Mouse (Mus musculus): ENCODE measurements around the gene Frmd5.

The Frmd5 gene

DNA sequence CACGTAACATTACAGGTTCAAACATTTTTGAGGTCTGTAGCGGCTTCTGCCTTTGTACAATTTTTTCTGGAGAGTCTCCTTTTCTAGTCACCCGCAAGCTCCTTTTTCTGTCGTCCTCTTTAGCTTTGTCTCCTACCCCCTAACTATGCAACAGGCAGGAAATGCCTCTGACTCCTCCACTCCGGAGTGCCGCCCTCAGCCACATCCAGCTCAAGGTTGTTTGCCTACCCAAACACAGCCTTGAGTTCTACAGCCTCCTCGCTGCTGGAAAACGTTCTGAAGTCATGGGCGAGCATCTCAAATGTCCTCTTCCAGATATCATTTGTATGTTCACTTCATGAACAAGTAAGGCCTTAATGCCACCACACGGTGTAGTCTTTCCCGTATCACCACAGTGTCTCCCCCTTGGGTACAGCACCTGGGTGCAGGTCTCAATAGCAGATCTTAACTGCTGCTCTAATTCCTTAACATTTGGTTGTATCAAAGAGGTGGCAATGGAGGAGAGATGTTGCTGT lies 45.5 kb downstream of the Frmd5 start:
- no peak for DNase-seq (ENCODE audit: low read depth)

DNA sequence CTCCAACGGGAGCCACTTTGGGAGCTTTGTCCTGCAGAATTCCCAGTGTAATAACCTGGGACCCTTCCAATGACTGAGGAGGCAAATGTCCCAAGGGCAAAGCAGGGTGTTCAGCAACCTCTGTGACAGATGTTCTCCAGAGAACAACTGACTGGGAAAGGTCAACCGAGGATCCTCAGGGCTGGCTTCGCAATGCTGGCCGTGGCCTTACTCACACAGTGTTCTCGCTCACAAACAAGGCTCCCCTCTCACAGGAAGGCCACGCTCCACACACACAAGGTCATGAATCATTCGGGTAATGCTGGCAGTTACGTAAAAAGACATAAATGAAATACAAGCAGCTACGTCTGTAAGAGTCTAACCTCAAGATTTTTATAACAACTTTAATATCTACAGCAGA lies 46.2 kb downstream of the Frmd5 start:
- DNase-seq (ENCODE audit: low read depth) = no peak

DNA sequence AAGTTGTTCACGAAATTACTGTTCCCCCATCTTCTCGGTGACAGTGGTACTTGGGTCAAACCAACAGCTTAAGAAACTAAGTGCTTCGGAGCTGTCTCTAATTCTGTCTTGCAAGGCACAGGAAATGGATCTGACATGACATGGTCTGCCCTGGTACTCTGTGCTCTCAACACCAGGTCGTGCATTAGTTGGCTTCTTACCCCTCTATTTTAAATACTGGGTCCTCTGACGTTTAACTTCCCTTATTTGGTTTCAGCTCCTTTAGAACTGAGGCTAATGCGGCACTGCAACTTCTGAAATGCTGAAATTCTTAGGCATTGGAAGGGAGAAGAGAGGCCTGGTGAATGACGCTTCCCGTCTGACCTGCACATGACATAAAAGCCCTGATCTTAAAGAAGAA lies 48.6 kb downstream of the Frmd5 start:
- no peak for DNase-seq (ENCODE audit: low read depth)

DNA sequence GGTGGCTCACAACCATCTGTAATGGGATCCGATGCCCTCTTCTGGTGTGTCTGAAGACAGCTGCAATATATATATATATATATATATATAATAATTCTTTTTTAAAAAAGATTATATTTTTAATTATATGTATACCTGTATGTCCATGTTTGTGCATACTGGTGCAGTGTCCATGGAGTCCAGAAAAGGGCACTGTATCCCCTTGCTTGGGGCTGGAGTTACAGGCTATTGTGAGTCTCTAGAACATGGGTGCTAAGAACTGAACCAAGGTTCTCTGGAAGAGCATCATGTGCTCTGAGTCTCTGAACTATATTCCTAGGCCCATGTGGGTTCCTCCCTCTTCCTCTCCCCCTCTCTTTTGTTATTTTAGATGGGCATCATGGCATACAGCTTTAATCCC lies 50.6 kb downstream of the Frmd5 start:
- DNase-seq (ENCODE audit: low read depth) = peak; percentile 3

DNA sequence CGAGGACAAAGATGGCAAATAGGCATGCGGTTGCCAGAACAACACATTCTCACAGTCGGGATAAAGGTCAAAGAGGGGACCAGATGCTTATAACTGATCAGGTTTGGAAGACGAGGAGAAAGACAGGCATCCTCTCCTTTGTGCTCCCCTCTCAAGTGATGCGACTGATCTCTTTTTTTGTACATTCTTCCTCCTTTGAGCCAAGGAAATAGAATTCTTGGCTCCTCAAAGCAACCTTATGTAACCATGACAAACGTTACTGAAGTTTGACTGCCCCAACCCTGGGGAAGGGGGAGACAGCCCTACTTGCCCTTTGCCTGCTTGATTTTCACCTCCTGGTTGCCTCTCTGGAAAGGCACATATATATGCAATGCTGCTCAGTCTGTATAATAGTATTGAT lies 51.8 kb downstream of the Frmd5 start:
- DNase-seq (ENCODE audit: low read depth) = no peak

DNA sequence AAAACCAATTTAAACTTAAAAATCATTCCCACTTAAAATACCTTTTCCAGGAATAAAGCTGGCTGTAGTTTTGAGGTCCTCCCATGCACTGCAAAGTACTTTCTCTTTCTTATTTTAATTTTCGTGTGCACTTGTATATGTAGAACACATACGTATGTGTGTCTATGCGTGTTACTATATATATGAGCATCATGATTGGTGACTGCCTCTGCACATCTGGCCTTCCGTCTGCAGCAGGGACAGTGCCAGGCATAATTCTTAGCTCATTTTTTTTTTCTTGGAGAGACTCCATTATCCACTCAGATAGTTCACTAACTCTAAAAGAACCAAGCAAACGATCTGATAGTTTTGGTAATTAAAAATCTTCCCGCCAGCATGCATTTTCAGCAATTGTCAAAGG lies 56.8 kb downstream of the Frmd5 start:
- DNase-seq (ENCODE audit: low read depth) = no peak

DNA sequence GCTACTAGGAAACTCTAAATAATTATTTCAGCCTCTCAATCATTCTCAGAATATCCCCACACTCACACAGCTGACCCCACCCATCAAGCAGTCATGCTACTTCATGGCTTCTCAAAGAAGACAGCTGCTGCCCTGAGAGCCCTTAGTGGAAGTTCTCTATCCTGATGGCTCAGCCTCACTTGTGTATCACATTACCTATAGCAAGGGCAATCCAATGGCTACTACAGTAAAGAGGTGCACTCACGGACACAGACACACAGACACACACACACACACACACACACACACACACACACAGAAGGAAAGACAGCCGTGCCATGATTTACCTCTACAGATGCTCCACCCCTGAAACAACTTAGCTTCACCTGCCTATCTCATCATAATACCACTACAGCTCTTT lies 65.7 kb downstream of the Frmd5 start:
- DNase-seq (ENCODE audit: low read depth) = no peak

DNA sequence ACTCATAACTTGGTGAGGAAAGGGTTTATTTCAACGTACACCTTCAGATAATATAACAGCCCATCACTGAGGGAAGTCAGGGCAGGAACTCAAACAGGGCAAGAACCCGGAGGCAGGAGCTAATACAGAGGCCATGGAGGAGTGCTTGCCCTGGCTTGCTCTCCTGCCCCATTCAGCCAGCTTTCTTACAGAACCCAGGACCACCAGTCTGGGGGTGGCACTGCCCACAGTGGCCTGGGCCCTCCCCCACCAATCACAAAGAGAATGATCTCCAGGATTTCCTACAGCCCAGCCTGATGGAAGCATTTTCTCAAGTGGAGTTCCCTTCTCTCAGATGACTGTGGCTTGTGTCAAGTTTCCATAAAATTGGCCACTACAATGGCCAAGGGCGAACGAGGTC lies 67.5 kb downstream of the Frmd5 start:
- DNase-seq (ENCODE audit: low read depth) = no peak

DNA sequence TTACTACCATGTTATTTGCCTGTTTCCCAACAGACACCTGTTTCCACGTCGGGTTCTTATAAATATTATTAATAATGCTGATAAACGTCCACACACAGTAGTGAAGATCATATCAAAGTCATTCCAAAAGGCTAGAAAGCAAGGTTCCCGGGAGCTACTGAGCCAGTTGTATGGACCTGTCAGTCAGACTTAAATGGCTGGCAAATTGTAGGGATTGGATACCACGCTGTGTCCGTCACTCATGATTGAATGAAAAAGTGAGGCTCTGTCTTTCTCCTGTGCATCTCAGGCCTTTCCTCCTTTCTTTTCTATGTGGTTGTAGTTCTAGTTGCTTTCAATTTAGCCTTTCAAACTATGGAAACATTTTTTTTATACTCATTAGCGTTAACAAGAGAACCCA lies 73.5 kb downstream of the Frmd5 start:
- no peak for DNase-seq (ENCODE audit: low read depth)

DNA sequence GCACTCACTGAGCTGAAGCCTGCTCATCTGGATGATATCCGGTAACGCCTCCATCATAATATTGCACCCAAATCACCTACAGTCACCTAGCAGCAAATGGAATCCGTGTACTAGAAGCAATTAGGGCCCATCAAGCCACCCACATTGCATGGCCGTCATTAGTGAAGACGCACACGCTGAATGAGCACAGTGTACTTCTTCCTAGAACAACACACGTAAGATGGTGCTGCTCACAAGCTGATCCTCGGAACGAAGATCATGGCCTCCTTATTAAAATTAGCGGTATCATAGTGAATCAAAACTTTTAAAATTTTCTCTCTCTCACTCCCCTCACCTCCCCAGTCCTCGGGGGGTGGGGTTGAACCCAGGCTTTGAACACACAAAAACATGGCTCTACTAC lies 76.4 kb downstream of the Frmd5 start:
- no peak for DNase-seq (ENCODE audit: low read depth)

DNA sequence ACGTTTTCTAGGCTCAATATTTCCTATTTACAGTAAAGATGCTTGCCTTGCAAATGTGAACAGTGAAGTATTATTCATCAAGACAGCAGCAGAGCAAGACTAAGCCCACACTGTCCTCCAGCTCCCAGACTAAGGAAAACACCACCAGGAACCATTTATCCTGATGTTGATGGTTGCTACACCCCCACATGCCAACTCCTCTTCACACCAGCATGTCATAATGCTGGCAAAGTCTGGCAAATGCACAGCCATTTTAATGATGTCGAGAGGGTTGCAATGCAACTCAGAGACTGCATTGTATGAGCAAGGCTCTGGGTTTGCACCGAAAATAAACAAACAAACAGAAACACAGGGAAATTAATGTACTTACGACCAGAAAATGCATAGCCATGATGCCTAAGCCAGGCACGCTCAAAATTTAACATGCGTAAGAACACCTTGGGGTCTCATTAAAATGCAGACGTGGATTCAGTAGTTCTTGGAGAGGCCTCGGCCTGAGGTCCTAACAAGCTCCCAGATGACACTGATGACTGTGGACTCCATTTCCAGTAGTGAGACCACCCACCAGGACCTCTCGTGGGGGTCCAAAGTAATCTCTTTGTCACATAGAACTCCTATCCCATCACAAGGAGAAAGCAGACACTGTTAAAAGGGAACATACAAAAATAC lies 77.8 kb downstream of the Frmd5 start:
- no peak for DNase-seq (ENCODE audit: low read depth)

DNA sequence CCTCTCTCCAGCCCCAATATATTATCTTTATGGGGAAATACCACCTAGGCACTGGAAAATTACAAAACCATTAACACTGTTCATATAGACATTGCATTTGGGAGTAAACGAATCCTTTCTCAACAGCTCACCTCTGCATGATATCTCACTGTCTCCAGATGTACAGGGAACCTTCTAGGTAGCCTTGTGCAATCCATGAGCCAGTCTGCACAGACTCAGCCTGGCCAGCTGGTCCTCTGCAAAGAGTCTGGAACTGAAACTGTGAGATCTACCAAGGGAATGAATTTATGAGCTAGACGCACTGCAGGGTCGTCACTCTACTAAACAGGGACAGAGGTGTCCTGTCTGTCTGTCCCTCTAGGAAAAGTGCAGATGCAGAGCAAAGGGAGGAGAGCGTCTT lies 82.0 kb downstream of the Frmd5 start:
- no peak for DNase-seq (ENCODE audit: low read depth)

DNA sequence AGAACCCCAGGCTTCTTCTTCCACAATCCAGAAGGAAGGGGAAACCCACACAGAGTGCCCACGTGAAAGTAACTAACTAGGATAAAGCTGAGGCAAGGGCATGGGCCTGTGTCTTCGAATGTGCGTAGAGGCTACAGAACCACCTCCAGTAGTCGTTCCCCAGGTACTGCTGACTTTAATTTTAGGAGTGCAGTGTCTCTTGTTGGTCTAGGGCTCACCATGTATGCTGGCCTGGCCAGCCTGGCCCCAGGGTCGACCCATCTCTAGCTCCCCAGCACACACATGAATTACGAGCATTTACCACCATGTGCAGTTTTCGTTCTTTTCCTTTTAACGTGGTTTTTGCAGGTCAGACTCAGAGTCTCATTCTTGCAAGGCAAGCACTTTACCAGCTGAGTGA lies 83.1 kb downstream of the Frmd5 start:
- no peak for DNase-seq (ENCODE audit: low read depth)

DNA sequence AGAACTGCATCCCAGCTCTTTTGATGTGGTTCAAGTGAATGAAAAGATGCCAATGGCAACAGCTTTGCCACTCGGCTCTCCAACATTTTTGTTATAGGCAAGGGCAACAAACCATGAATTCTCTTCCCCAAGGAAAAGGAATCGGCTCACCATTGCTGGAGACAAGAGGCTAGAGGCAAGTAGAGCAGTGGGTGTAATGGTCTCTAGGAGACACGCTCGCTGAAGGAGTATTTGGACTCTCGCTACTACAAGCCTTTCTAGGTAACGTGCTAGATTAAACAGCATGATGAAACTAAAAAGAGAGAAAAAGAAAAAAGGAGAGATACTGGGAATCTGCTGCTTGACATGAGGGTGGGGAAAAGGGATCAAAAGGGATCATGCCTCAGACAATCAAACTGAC lies 87.9 kb downstream of the Frmd5 start:
- DNase-seq (ENCODE audit: low read depth) = no peak

DNA sequence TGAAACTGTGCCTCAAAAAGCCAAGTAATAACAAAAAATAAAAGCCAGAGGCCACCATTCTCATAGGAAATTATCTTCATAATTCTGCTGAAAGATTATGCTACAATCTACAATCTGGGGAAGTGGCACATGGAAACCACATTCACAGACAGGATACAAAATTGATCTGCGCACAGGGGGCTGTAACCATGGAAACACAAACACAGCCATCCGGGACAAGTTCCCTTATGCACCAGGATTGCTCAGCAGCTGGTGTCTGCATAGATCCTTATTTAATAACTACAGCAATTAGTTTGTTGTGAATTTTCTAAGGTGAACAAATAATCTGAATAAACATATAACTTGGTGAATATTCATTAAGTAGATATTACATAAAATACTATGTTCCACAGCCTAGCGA lies 89.8 kb downstream of the Frmd5 start:
- DNase-seq (ENCODE audit: low read depth) = peak; percentile 14

DNA sequence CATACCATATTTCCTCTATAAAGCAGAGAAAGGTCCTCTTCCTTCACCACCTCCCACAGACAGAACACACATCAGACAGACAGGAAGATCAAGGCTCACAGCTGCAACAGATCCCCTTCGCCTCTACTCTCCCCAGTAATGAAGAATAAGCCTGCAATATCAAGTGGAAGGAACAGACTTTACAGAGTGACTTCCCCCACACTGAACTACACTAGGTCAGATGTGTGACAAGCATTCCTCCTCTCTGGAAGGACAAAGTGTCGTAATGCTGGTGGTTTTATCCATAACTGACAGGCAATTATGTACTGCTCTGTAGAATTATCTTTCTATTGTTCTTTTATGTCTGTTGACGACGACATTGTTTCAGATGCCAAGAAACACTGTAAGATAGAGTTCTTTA lies 93.3 kb downstream of the Frmd5 start:
- no peak for DNase-seq (ENCODE audit: low read depth)

DNA sequence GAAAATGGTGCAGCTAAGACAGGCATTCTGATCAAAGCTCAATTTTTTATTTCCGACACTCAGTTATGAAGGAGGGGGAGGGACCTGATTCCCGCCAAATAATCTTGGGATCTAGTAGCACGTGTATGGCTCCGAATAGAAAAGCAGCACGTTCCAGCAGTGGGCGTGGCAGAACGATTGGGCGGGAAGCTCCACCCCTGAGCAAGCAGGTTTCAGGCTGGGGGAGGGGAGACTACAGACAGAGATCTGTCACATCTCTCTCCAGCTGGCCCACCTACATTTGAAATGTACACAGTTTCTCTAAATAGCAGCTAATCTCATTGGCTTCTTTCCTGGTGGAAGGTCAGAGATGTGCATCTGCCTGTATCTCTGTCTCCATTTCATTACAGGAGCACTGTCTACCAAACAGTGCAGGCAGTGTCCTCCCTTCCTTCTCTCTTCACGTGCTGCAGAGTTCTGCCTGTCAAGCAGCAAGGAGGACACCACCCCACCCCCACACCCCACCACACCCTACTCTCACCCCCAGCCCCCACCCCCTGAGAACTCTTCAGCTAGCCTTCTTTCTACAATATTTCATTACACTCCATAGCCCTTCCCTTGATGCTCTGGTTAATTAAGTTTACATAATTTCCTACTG lies 95.0 kb downstream of the Frmd5 start:
- DNase-seq (ENCODE audit: low read depth) = no peak

DNA sequence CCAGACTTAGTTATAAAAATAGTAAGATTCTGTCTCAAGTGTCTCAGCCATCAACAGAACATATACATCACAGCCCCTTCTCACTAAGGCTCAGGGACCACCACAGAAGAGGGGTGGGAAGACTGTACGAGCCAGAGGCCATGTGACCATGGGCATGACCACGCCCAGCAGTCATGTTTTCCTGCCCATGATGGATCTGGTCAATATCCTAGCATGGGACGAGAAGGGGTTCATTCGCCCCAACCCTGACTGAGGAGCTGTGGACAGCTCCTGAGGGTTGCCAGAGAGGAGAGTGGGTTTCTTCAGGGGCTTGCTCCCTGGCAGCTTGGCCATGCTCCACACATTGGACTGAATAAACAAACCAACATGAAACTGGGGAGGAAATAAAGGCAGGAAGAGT lies 97.8 kb downstream of the Frmd5 start:
- no peak for DNase-seq (ENCODE audit: low read depth)

DNA sequence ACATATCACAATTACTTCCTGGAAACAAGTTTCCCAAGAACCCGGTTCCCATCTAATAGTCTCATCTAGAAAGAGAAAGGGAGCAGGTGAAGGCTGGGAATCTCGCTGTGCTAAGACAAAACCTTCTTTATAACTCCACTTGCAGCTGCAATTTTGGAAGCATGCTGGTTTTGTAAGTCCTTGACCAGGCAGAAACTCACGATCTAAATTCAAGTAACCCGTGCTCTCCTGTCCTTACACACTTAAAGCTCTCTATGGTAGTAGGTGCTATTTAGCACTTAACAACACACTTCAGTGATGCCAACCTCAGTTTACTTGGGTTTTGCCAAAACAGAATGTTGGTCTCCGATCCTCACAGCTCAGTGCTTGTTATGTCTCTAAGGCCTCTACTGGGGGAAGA lies 99.4 kb downstream of the Frmd5 start:
- no peak for DNase-seq (ENCODE audit: low read depth)

DNA sequence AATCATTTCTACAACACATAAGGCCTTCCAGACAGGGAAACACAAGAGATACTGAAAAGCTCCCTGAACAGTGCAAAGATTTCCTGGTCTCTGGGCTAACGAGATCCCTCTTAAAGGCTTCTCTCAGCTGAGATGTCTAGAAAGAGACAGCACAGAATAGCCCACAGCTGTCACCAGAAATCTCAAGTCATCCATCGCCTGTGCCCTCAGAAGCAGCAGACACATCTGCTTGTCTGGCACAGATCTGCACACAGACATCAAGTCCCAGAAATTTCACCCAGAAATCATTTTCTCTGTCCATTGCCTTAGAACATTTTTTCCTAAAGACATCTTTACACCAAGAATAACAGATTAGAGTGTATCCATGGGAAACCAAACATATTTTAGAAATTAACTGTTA lies 101.1 kb downstream of the Frmd5 start:
- no peak for DNase-seq (ENCODE audit: low read depth)

DNA sequence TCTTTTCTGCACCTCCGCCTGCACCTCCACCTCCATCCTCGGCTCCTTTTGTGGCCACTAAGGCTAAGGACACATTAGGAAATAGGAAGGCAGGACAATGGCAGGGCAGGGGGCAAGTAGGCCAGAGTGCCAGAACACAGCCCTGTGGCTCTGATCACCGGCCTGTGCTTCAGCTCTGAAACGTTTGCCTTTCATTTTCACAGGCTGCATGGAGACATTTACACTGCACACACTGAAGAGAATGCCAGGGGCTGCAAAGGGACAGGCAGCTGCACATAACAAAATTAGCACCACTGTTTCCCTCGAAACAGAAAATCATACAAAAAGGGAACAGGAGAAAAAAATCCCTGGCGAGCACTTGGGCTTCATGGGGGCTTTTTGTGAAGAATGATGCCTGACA lies 107.6 kb downstream of the Frmd5 start:
- DNase-seq (ENCODE audit: low read depth) = no peak

DNA sequence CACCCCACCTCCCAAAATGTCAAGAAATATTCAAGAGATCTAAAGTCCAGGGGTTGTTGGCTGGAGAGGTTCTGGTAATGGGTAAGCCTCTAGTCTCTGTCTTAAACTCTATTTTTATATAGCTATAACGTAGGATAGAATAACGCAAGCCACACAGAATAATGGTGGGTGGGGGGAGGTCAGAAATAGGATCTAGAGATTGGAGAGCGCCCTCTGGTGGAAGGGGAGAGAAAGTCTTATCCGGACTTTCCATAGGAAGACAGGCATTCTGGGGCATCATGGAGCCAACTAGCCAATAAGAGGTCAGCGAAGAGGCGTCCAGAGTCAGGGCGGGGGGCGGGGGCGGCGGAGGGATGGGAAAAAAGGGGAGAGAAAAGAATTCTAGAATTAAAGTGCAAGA lies 111.5 kb downstream of the Frmd5 start:
- DNase-seq (ENCODE audit: low read depth) = peak; percentile 23

DNA sequence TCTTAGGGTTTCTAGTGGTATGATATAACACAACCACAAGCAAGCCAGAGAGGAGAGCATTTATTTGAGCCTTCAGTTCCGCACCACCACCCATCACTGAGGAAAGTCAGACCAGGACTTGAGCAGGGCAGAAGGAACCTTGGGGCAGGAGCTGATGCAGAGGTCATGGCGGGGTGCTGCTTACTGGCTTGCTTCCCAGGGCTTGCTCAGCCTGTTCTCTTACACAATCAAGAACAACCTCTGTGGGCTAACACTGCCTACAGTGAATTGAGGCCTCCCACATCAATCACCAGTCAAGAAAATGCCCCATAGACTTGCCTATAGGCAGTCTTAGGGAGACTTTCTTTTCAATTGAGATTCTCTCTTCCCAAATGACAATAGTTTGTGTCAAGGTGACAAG lies 118.8 kb downstream of the Frmd5 start:
- DNase-seq (ENCODE audit: low read depth) = no peak

DNA sequence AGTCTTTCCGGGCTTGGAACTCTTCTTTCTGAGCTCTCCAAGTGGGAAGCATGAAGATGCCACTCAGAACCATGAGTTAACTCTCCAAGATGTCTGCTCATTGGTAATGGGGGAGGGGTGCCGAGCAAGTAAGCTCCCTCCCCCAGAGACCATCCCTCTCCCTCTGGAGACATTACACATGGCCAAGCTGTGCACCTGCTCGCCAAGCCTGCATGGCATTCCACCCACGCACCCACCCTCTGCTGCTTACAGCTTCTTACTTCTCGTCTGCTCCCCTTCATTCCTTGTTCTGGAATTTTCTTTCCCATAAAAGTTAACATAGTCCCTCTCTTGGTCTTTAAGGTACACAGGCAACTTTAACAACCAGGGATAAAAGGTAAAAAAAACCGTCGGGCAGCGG lies 123.3 kb downstream of the Frmd5 start:
- DNase-seq (ENCODE audit: low read depth) = no peak
